Comparison of ENCODE assay signal across 10 mouse cellular contexts in the genomic region with DNA sequence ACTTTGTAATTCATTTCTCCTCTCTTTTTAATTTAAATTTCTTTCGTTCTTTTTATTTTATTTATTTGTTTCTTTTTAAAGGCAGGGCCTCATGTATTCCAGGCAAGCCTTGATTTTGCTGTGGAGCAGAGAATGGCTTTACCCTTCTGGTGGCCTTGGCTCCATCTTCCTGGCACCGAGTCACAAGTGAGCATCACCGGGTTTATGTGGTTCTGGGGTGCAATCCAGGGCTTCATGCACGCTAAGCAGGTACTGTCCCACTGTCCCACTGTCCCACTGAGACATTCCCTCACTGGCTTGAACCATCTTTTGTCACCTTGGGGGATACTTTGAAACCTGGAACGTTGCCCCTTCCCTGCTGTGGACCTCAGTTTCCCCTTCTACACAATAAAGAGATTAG.
"Had no signal": no experiment of that assay in that cellular context is flagged by ENCODE, and none has a peak within 500 bp of the region (broad histone marks: within the 10 kb centered on the region; RNA-seq: fewer than 3 reads in every experiment).

No protein-coding gene starts in this region.

- H3K9me3 ChIP-seq: midbrain, embryonic 12.5 days; neural tube, embryonic 13.5 days had no signal

- H3K27me3 ChIP-seq: midbrain, embryonic 12.5 days; neural tube, embryonic 13.5 days had no signal

- DNase-seq: kidney, adult 2 months; kidney, postnatal 25 days; liver, embryonic 13.5 days; lung, adult 2 months; lung, postnatal 14 days; lung, postnatal 4 days; thymus, adult 18-20 months had no signal

- H3K27ac ChIP-seq: kidney, postnatal 0 days; liver, embryonic 13.5 days; midbrain, embryonic 12.5 days; neural tube, embryonic 13.5 days had no signal

- H3K4me2 ChIP-seq: liver, embryonic 13.5 days; midbrain, embryonic 12.5 days; neural tube, embryonic 13.5 days had no signal

- H3K9ac ChIP-seq: liver, embryonic 13.5 days; midbrain, embryonic 12.5 days; neural tube, embryonic 13.5 days had no signal

- H3K4me1 ChIP-seq: midbrain, embryonic 12.5 days; neural tube, embryonic 13.5 days had no signal

- H3K4me3 ChIP-seq: liver, embryonic 13.5 days; midbrain, embryonic 12.5 days; neural tube, embryonic 13.5 days had no signal

- H3K36me3 ChIP-seq: liver, embryonic 13.5 days; midbrain, embryonic 12.5 days; neural tube, embryonic 13.5 days had no signal
